Comparison of ENCODE assay signal across 8 mouse cellular contexts in the genomic region with DNA sequence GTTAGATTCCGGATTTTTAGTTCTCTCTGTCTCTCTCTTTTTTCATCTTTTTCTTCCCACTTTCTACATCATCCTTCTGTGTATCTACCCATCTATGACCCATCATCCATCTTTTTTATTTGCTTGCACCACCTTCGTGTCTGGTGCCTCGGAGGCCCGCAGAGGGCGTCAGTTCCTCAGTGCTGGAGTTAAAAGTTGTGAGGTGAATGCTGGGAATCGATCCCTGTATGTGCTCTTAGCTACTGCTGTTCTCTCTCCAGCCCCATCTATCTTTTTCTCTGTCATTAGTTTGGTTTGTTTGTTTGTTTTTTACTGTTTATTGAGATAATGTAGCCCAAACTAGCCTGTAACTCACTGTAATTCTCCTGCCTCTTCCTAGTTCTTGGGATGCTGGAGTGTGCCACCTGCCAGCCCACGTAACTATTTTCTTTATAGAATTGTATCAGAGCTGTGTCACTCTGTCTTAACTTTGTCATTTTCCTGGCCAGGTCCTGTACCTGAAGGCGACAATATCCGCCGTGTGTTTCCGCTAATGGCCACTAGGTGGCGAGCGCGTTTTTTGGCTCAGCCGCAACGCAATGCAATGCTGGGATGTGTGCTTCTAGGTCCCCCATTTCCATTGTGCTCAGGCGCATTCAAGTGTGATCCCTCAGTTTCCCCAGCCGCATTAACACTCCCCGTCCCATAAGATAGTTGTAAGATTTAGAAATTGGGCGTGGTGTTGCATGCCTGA. TPM values are rescaled to one million over a fixed set of nuclear protein-coding genes. Genes with fewer than 3 reads are reported as not detected.
DNase-seq lines count a peak whose midpoint lies in the region; ATAC-seq and TF ChIP-seq lines count a peak whose summit lies in the region.

No protein-coding gene starts in this region.

- peak; percentile 42 for ATAC-seq in intestine, embryonic 14.5 days (replicated peaks; ENCODE audit: low FRiP score, low TSS enrichment, low read depth)
- peak; percentile 51 for ATAC-seq in megakaryocyte progenitor cell, adult 5-6 weeks (replicated peaks; ENCODE audit: poor library complexity)

- no peak for TF ChIP-seq POLR2A in cortical plate, adult 2 months (IDR thresholded peaks at IDR 0.05; ENCODE audit: extremely low read depth, insufficient read depth, low read length)

- H3K4me3 ChIP-seq in cortical plate, adult 2 months (ENCODE audit: insufficient read depth, low read length), result peak overlapping the region; percentile 49
- H3K4me3 ChIP-seq in intestine, embryonic 14.5 days (ENCODE audit: low read depth, low read length), result peak overlapping the region; percentile 98

- peak; percentile 86 to 95 for DNase-seq in adrenal gland, adult (ENCODE audit: inconsistent age in 2 of 2, low spot score in 1 of 2)
- DNase-seq in gastrocnemius, postnatal 25 days, result peak; percentile 64
- peak; percentile 95 for DNase-seq in intestine, embryonic 14.5 days (ENCODE audit: low spot score)
- peak; percentile 78 to 84 for DNase-seq in left cerebral cortex, postnatal 10 days (ENCODE audit: extremely low spot score in 1 of 2, low spot score in 2 of 2)
- peak; percentile 73 to 75 for DNase-seq in right cerebral cortex, postnatal 36 days (ENCODE audit: low spot score in 2 of 2)
- peak; percentile 75 to 88 for DNase-seq in urinary bladder, postnatal 4 days (ENCODE audit: low spot score in 2 of 2)

- H3K9ac ChIP-seq in intestine, embryonic 14.5 days (ENCODE audit: low read length), result peak overlapping the region; percentile 97

- no peak overlapping the region for H3K27ac ChIP-seq in cortical plate, adult 2 months (ENCODE audit: insufficient read depth, low read length)
- peak overlapping the region; percentile 58 for H3K27ac ChIP-seq in intestine, embryonic 14.5 days (ENCODE audit: low read depth)

- WGBS in intestine, embryonic 14.5 days, result 0% methylated on average over 20 of the region's 20 CpGs

- peaks cover 29% of the 10 kb centered on the region for H3K36me3 ChIP-seq in intestine, embryonic 14.5 days (ENCODE audit: control insufficient read depth, insufficient read depth, low read length)

- TF ChIP-seq CTCF in cortical plate, adult 2 months (IDR thresholded peaks at IDR 0.05; ENCODE audit: extremely low read depth, insufficient read depth, low read length), result peak; percentile 94

- H3K4me1 ChIP-seq in cortical plate, adult 2 months (ENCODE audit: control insufficient read depth, insufficient read depth, low read length), result no peaks in the 10 kb centered on the region
- H3K4me1 ChIP-seq in intestine, embryonic 14.5 days (replicated peaks; ENCODE audit: control insufficient read depth, insufficient read depth, low read length), result 0 out of 2 replicates have a peak, but pooled peaks cover 4% of the 10 kb centered on the region

- H3K4me2 ChIP-seq in intestine, embryonic 14.5 days (ENCODE audit: low read length), result peak overlapping the region; percentile 84

- H3K9me3 ChIP-seq in intestine, embryonic 14.5 days (ENCODE audit: control insufficient read depth, low read length), result no peaks in the 10 kb centered on the region

- intact Hi-C loops in left cerebral cortex, postnatal 10 days (cut with DNase I), result loop anchor here (5.0 kb wide), 1 partner anchor 479 kb away; no protein-coding TSS in a partner anchor

- H3K27me3 ChIP-seq in intestine, embryonic 14.5 days (replicated peaks; ENCODE audit: control insufficient read depth, insufficient read depth, low read length), result peaks cover 15% of the 10 kb centered on the region

RNA-seq across cellular contexts. Expression of a gene that starts 0.6 kb away (rescaled TPM):
- 1,503 and 1,518 TPM in 2 replicates for polyA plus RNA-seq in cortical plate, adult 2 months (2012; rRNA removed)
- 100 to 1,000 TPM; 829 to 878 TPM for total RNA-seq in gastrocnemius, postnatal 25 days (2021)
- polyA plus RNA-seq in intestine, embryonic 14.5 days (2014; fragmentation: Nextera tagmentation; extraction: Ambion mirVana), result 6,009 and 6,086 TPM in 2 replicates
- total RNA-seq in left cerebral cortex, postnatal 10 days (2021), result 100 to 1,000 TPM; 690 to 725 TPM
- total RNA-seq in megakaryocyte progenitor cell, adult 5-6 weeks (2015), result 7,432 and 8,014 TPM in 2 replicates
- 2,240 and 2,571 TPM in 2 replicates for total RNA-seq in megakaryocyte progenitor cell, adult 5-6 weeks (2017)

RNA-seq across cellular contexts. Expression of a gene that starts 5.3 kb away (rescaled TPM):
- polyA plus RNA-seq in cortical plate, adult 2 months (2012; rRNA removed), result 15.9 and 16.0 TPM in 2 replicates
- total RNA-seq in gastrocnemius, postnatal 25 days (2021), result not detected
- 0.32 and 0.45 TPM in 2 replicates for polyA plus RNA-seq in intestine, embryonic 14.5 days (2014; fragmentation: Nextera tagmentation; extraction: Ambion mirVana)
- 1 to 10 TPM; 7.2 to 7.3 TPM for total RNA-seq in left cerebral cortex, postnatal 10 days (2021)
- 0.07 TPM in 1 of 2 replicates, not detected in the other for total RNA-seq in megakaryocyte progenitor cell, adult 5-6 weeks (2015)
- not detected in 2 replicates for total RNA-seq in megakaryocyte progenitor cell, adult 5-6 weeks (2017)

RNA-seq across cellular contexts. Expression of a gene that starts 7.9 kb away (rescaled TPM):
- 62.2 and 62.3 TPM in 2 replicates for polyA plus RNA-seq in cortical plate, adult 2 months (2012; rRNA removed)
- total RNA-seq in gastrocnemius, postnatal 25 days (2021), result 10 to 100 TPM; 11.6 to 11.7 TPM
- 43.8 and 44.7 TPM in 2 replicates for polyA plus RNA-seq in intestine, embryonic 14.5 days (2014; fragmentation: Nextera tagmentation; extraction: Ambion mirVana)
- total RNA-seq in left cerebral cortex, postnatal 10 days (2021), result 10 to 100 TPM; 76.5 to 79.8 TPM
- 14.4 and 14.7 TPM in 2 replicates for total RNA-seq in megakaryocyte progenitor cell, adult 5-6 weeks (2015)
- total RNA-seq in megakaryocyte progenitor cell, adult 5-6 weeks (2017), result 13.2 and 14.4 TPM in 2 replicates

RNA-seq across cellular contexts. Expression of a gene that starts 24.1 kb away (rescaled TPM):
- polyA plus RNA-seq in cortical plate, adult 2 months (2012; rRNA removed), result 176 and 182 TPM in 2 replicates
- total RNA-seq in gastrocnemius, postnatal 25 days (2021), result 10 to 100 TPM; 58.3 to 58.8 TPM
- polyA plus RNA-seq in intestine, embryonic 14.5 days (2014; fragmentation: Nextera tagmentation; extraction: Ambion mirVana), result 97.3 and 105 TPM in 2 replicates
- 10 to 100 TPM; 88.9 to 93.3 TPM for total RNA-seq in left cerebral cortex, postnatal 10 days (2021)
- total RNA-seq in megakaryocyte progenitor cell, adult 5-6 weeks (2015), result 27.6 and 37.2 TPM in 2 replicates
- total RNA-seq in megakaryocyte progenitor cell, adult 5-6 weeks (2017), result 33.9 and 37.1 TPM in 2 replicates

RNA-seq across cellular contexts. Expression of a gene that starts 34.8 kb away (rescaled TPM):
- 30.2 and 36.0 TPM in 2 replicates for polyA plus RNA-seq in cortical plate, adult 2 months (2012; rRNA removed)
- 10 to 100 TPM; 11.8 to 14.4 TPM for total RNA-seq in gastrocnemius, postnatal 25 days (2021)
- polyA plus RNA-seq in intestine, embryonic 14.5 days (2014; fragmentation: Nextera tagmentation; extraction: Ambion mirVana), result 1.6 and 2.1 TPM in 2 replicates
- 10 to 100 TPM; 27.9 to 33.2 TPM for total RNA-seq in left cerebral cortex, postnatal 10 days (2021)
- 0.12 and 0.42 TPM in 2 replicates for total RNA-seq in megakaryocyte progenitor cell, adult 5-6 weeks (2015)
- total RNA-seq in megakaryocyte progenitor cell, adult 5-6 weeks (2017), result 0.84 and 0.92 TPM in 2 replicates

Comparison
In these comparisons a context has a peak if more than half of its experiments do, and no peak if none do; other contexts are left out.
1. RNA of a gene that starts 5.3 kb away (total RNA-seq): 7.2 to 7.3 TPM in left cerebral cortex, postnatal 10 days; 0.07 TPM in megakaryocyte progenitor cell, adult 5-6 weeks and not detected in gastrocnemius, postnatal 25 days; every median in the first group is over 4 times any median in the second.
2. RNA of a gene that starts 7.9 kb away (total RNA-seq): 76.5 to 79.8 TPM in left cerebral cortex, postnatal 10 days; 13.2 to 14.7 TPM in megakaryocyte progenitor cell, adult 5-6 weeks and 11.6 to 11.7 TPM in gastrocnemius, postnatal 25 days; every median in the first group is over 4 times any median in the second.
3. Peak in every context shown above with its lines, with median percentiles within 50 percentile points of each other: DNase-seq.